Mouse (Mus musculus): ENCODE measurements around the gene Rasgef1a. TPM values are rescaled to one million over a fixed set of nuclear protein-coding genes. Genes with fewer than 3 reads are reported as not detected.

The Rasgef1a gene
- polyA plus RNA-seq, 1 experiment from 2014 or later: 0.33 TPM

GRCm38 (mm10) chr6:118064968-118065530 lies 53.8 kb downstream of the Rasgef1a start:
- ATAC-seq: no peak
- WGBS: 11% methylated on average over 7 of the region's 7 CpGs
- H3K27me3 ChIP-seq (replicated peaks): peaks cover 20% of the 10 kb centered on the region
- H3K9ac ChIP-seq: no peak overlapping the region
- peak overlapping the region; percentile 98 for H3K4me2 ChIP-seq (replicated peaks)
- no peaks in the 10 kb centered on the region for H3K36me3 ChIP-seq
- peaks cover 19% of the 10 kb centered on the region; the same call in 1 of the 2 replicates for H3K4me1 ChIP-seq (replicated peaks)
- no peaks in the 10 kb centered on the region for H3K9me3 ChIP-seq
- no peak overlapping the region for H3K4me3 ChIP-seq (replicated peaks)
- no peak overlapping the region for H3K27ac ChIP-seq

DNA sequence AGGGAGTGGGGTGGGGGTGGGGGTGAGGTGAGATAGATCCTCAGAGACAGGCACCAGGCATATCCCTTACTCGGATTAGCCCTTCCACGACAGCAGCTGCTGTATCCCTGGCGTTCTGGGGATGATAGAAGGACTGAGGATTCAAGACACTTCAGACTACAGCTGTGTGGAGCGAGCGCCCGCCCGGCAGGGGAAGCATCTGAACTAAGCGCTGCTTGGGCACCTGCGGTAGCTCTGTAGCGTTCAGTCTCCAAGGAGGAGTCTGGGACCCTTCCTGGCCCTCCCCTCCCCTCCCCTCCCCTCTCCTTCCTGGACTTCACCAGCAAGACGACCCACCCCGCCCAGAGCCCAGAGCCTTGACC lies 54.6 kb downstream of the Rasgef1a start:
- Histone ChIP-seq H3K27ac (no peak overlapping the region), H3K9me3 (no peaks in the 10 kb centered on the region), H3K36me3 (no peaks in the 10 kb centered on the region), H3K27me3 (replicated peaks) (peaks cover 20% of the 10 kb centered on the region), H3K4me2 (replicated peaks) (peak overlapping the region; percentile 98), H3K4me1 (replicated peaks) (peaks cover 22% of the 10 kb centered on the region; the same call in 1 of the 2 replicates), H3K9ac (peak overlapping the region; percentile 44; the same call in 1 of the 2 replicates), H3K4me3 (replicated peaks) (peak overlapping the region; percentile 44)
- ATAC-seq: peak; percentile 18
- under 1% methylated on average over 12 of the region's 12 CpGs for WGBS

- Histone ChIP-seq H3K27me3 (replicated peaks) (peaks cover 20% of the 10 kb centered on the region), H3K4me2 (replicated peaks) (peak overlapping the region; percentile 98), H3K36me3 (no peaks in the 10 kb centered on the region), H3K4me1 (replicated peaks) (peaks cover 22% of the 10 kb centered on the region; the same call in 1 of the 2 replicates), H3K9me3 (no peaks in the 10 kb centered on the region), H3K4me3 (replicated peaks) (peak overlapping the region; percentile 44), H3K9ac (peak overlapping the region; percentile 44), H3K27ac (no peak overlapping the region)
- ATAC-seq: peak; percentile 89
- WGBS: under 1% methylated on average over 40 of the region's 40 CpGs
Observed at GRCm38 (mm10) chr6:118066199-118067081, 55.2 kb downstream of the Rasgef1a start.

GRCm38 (mm10) chr6:118067720-118068119 lies 56.5 kb downstream of the Rasgef1a start:
- Histone ChIP-seq H3K27ac (no peak overlapping the region), H3K27me3 (replicated peaks) (peaks cover 20% of the 10 kb centered on the region), H3K4me2 (replicated peaks) (no peak overlapping the region), H3K9ac (no peak overlapping the region), H3K4me3 (replicated peaks) (no peak overlapping the region), H3K4me1 (replicated peaks) (peaks cover 22% of the 10 kb centered on the region; the same call in 1 of the 2 replicates), H3K36me3 (no peaks in the 10 kb centered on the region), H3K9me3 (no peaks in the 10 kb centered on the region)
- 70% methylated on average over 7 of the region's 7 CpGs for WGBS
- ATAC-seq: no peak

DNA sequence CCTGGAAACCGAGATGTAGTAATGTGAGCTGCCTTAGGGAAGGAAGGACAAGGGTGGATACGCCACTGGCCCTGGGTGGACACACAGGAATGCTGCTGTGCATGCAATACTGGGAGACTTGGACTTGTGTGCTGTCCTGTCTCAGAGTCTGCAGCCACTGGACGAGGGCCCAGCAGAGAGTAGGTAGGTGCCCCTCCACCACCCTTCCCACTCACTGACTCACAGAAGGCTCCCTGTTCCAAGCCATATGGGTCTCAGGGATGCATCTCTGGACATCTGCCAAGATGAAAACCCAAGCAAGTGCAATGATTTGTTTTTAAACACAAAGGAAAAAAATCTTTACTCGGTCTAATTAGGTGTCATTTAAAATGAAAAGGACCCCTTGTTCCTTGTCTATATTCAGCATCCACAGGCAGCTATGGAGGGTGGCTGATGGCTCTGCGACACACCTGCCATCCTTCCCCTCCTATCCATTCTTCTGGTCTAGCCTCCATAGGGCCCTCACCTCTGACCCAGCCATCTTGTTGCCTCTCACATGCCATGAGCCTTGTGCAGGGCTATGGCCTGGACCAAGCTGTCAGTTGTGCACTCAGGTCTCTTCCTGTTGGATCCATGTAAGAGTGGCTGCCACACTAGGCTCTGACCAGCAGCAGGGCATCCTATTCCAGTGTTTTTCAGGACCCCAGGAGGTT lies 59.2 kb downstream of the Rasgef1a start:
- H3K36me3 ChIP-seq: no peaks in the 10 kb centered on the region
- H3K9ac ChIP-seq: no peak overlapping the region
- WGBS: 60% methylated on average over 5 of the region's 5 CpGs
- no peak for ATAC-seq
- H3K27me3 ChIP-seq (replicated peaks): peaks cover 15% of the 10 kb centered on the region
- no peak overlapping the region for H3K4me3 ChIP-seq (replicated peaks)
- no peaks in the 10 kb centered on the region for H3K9me3 ChIP-seq
- H3K4me1 ChIP-seq (replicated peaks): peaks cover 30% of the 10 kb centered on the region; the same call in 1 of the 2 replicates
- H3K27ac ChIP-seq: no peak overlapping the region
- no peak overlapping the region for H3K4me2 ChIP-seq (replicated peaks)

- 84% methylated on average over 4 of the region's 4 CpGs for WGBS
- H3K4me3 ChIP-seq (replicated peaks): no peak overlapping the region
- H3K9ac ChIP-seq: no peak overlapping the region
- no peaks in the 10 kb centered on the region for H3K9me3 ChIP-seq
- no peaks in the 10 kb centered on the region for H3K36me3 ChIP-seq
- H3K27ac ChIP-seq: no peak overlapping the region
- H3K4me2 ChIP-seq (replicated peaks): no peak overlapping the region
- ATAC-seq: no peak
- peaks cover 14% of the 10 kb centered on the region for H3K27me3 ChIP-seq (replicated peaks)
- H3K4me1 ChIP-seq (replicated peaks): peaks cover 25% of the 10 kb centered on the region; the same call in 1 of the 2 replicates
Observed at GRCm38 (mm10) chr6:118071013-118071350, 59.7 kb downstream of the Rasgef1a start.

DNA sequence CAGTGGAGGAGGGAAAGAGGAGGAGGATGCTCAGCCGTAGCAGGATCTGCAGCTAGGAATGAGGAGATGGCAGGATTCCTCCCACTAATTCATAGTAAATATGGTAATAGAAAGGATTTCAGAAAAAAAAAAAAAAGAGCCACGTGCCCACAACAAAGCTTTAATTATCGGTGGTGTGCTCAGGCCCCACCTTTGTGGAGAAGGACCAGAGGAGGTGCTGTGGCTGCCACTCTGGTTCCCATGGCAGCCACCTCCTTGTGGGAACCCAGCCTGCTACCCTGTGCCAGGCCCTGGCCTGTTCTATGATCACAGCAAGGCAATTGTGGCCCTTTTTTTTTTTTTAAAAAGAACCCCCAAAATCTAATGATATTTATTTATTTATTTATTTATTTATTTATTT lies 60.2 kb downstream of the Rasgef1a start:
- no peak overlapping the region for H3K27ac ChIP-seq
- H3K4me2 ChIP-seq (replicated peaks): no peak overlapping the region
- H3K4me3 ChIP-seq (replicated peaks): no peak overlapping the region
- no peaks in the 10 kb centered on the region for H3K36me3 ChIP-seq
- H3K9ac ChIP-seq: no peak overlapping the region
- H3K4me1 ChIP-seq (replicated peaks): peaks cover 21% of the 10 kb centered on the region; the same call in 1 of the 2 replicates
- H3K9me3 ChIP-seq: no peaks in the 10 kb centered on the region
- no peak for ATAC-seq
- 79% methylated on average over 3 of the region's 3 CpGs for WGBS
- peaks cover 14% of the 10 kb centered on the region for H3K27me3 ChIP-seq (replicated peaks)

DNA sequence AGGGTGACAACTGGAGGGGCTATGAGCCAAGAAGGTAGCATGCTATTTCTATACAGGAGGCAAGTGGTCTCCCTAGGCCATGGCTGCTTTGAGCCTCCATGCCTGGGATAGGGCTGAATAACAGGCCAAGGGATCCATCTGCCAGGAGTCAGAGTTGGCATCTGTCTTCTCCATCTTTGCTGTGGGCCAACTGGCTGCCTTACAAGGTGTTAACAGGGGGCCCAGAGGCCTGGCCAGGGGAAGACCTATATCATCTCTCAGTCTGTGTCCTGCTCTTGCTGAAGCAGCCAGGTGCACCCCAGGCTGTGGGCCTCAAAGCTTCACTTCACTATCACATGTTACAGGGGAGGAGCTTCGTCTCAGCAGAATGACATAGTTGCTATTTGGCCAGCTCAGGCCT lies 60.9 kb downstream of the Rasgef1a start:
- H3K9ac ChIP-seq: no peak overlapping the region
- H3K9me3 ChIP-seq: no peaks in the 10 kb centered on the region
- peaks cover 10% of the 10 kb centered on the region for H3K27me3 ChIP-seq (replicated peaks)
- no peak for ATAC-seq
- H3K4me2 ChIP-seq (replicated peaks): no peak overlapping the region
- H3K36me3 ChIP-seq: no peaks in the 10 kb centered on the region
- no peak overlapping the region for H3K27ac ChIP-seq
- H3K4me1 ChIP-seq (replicated peaks): peaks cover 16% of the 10 kb centered on the region; the same call in 1 of the 2 replicates
- 81% methylated on average over 1 of the region's 1 CpGs for WGBS
- no peak overlapping the region for H3K4me3 ChIP-seq (replicated peaks)

DNA sequence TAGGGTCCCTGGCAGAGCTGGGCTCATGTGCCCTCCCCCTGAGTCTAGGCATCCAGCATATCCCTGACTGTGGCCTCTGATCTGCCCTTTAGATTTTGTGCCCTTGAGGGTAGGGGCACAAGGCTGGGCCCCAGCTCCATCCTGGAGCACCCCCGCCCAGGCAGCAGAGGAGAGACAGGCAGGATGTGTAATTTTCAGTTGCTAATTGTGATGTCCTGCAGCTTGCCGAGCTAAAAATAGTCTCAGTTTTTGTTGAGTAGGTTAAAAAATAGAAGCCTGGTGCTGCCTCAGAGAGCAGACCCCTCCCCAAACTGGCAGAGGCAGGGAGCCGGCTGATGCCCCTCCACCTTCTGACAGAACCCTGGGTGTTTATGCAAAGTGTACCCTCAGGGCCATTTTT lies 62.9 kb downstream of the Rasgef1a start:
- Histone ChIP-seq H3K4me2 (replicated peaks) (no peak overlapping the region), H3K9me3 (no peaks in the 10 kb centered on the region), H3K4me1 (replicated peaks) (peaks cover 16% of the 10 kb centered on the region; the same call in 1 of the 2 replicates), H3K36me3 (no peaks in the 10 kb centered on the region), H3K27me3 (replicated peaks) (no peaks in the 10 kb centered on the region), H3K27ac (no peak overlapping the region), H3K9ac (no peak overlapping the region), H3K4me3 (replicated peaks) (no peak overlapping the region)
- no peak for ATAC-seq
- 37% methylated on average over 3 of the region's 3 CpGs for WGBS

DNA sequence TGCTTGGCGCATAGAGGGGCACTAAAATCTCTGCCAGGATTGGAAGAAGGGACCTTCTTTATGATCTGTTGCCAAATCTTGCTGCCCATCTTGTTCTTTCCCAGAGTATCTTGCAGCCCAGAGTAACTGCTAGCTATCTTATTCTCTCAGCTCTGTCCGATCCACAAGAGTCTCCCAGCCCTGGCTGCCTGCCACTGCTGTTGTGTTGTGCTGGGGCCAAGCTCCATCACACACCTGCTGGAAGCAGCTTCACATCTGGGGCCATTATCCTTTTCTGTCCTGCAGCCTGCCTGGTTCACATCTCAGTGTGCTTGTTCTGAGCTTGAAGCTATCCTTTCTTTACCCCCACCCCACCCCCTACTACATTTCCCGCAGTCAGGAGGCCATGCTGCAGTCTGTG lies 65.0 kb downstream of the Rasgef1a start:
- Histone ChIP-seq H3K36me3 (no peaks in the 10 kb centered on the region), H3K27me3 (replicated peaks) (no peaks in the 10 kb centered on the region), H3K4me1 (replicated peaks) (peaks cover 13% of the 10 kb centered on the region; the same call in 1 of the 2 replicates), H3K9me3 (no peaks in the 10 kb centered on the region), H3K27ac (no peak overlapping the region), H3K4me2 (replicated peaks) (no peak overlapping the region), H3K9ac (no peak overlapping the region), H3K4me3 (replicated peaks) (no peak overlapping the region)
- ATAC-seq: no peak
- 68% methylated on average over 3 of the region's 3 CpGs for WGBS

DNA sequence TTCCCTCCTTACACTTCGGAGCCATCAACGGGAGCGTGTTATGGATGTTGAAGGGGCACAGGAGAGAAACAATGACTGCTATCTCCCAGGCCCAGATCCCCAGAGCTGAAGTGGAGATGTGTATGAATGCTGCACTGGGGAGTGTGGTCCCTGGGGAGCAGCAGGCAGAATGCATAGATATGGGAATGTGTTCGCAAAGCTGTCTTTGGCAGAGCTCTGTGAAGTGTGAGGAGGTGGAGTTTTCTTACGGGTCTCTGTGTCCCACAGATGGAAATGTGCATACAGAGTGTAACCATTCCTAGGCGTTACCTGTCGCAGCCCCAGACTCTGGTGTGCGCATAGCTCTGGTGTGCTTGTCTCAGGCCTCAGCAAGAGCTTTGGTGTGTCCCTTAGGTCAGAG lies 65.5 kb downstream of the Rasgef1a start:
- no peak overlapping the region for H3K27ac ChIP-seq
- no peak overlapping the region for H3K4me3 ChIP-seq (replicated peaks)
- no peak overlapping the region for H3K9ac ChIP-seq
- ATAC-seq: no peak
- no peaks in the 10 kb centered on the region for H3K9me3 ChIP-seq
- H3K4me1 ChIP-seq (replicated peaks): peaks cover 13% of the 10 kb centered on the region; the same call in 1 of the 2 replicates
- H3K36me3 ChIP-seq: no peaks in the 10 kb centered on the region
- H3K4me2 ChIP-seq (replicated peaks): no peak overlapping the region
- WGBS: 80% methylated on average over 8 of the region's 8 CpGs
- no peaks in the 10 kb centered on the region for H3K27me3 ChIP-seq (replicated peaks)

GRCm38 (mm10) chr6:118077421-118077820 lies 66.2 kb downstream of the Rasgef1a start:
- H3K27ac ChIP-seq: no peak overlapping the region
- no peak overlapping the region for H3K9ac ChIP-seq
- no peaks in the 10 kb centered on the region for H3K36me3 ChIP-seq
- H3K27me3 ChIP-seq (replicated peaks): no peaks in the 10 kb centered on the region
- no peak for ATAC-seq
- no peak overlapping the region for H3K4me3 ChIP-seq (replicated peaks)
- 74% methylated on average over 7 of the region's 7 CpGs for WGBS
- H3K9me3 ChIP-seq: no peaks in the 10 kb centered on the region
- H3K4me1 ChIP-seq (replicated peaks): peaks cover 13% of the 10 kb centered on the region; the same call in 1 of the 2 replicates
- H3K4me2 ChIP-seq (replicated peaks): no peak overlapping the region

Data from intestine, embryonic 15.5 days (tissue).